Mouse (Mus musculus) retina, adult 2 months (tissue): ENCODE data around the gene Kcnq2.

Source experiments
- DNase-seq: peaks from one replicate; pipeline ENCODE4 v3.0.0-alpha.2; 2012; ENCODE audit warnings: low read depth, low spot score

Kcnq2 gene

GRCm38 (mm10) chr2:181147546-181148317 is 12.6 kb upstream of the Kcnq2 start:
- DNase-seq, result no peak

- no peak for DNase-seq
Observed at GRCm38 (mm10) chr2:181146976-181147545, 12.0 kb upstream of the Kcnq2 start.

- DNase-seq, result no peak
Observed at GRCm38 (mm10) chr2:181144675-181145074, 9.6 kb upstream of the Kcnq2 start.

GRCm38 (mm10) chr2:181143509-181144276 is 8.6 kb upstream of the Kcnq2 start:
- no peak for DNase-seq

- no peak for DNase-seq
Observed at GRCm38 (mm10) chr2:181142703-181143135, 7.6 kb upstream of the Kcnq2 start.

GRCm38 (mm10) chr2:181139641-181140193 is 4.6 kb upstream of the Kcnq2 start:
- no peak for DNase-seq

GRCm38 (mm10) chr2:181136934-181137333 is 1.8 kb upstream of the Kcnq2 start:
- DNase-seq, result no peak

GRCm38 (mm10) chr2:181135446-181135818 is 332 bp upstream of the Kcnq2 start:
- DNase-seq, result no peak

GRCm38 (mm10) chr2:181133837-181134590 is 1.1 kb downstream of the Kcnq2 start:
- DNase-seq, result no peak

GRCm38 (mm10) chr2:181130245-181130644 is 4.9 kb downstream of the Kcnq2 start:
- no peak for DNase-seq

GRCm38 (mm10) chr2:181128963-181129362 is 6.1 kb downstream of the Kcnq2 start:
- DNase-seq, result no peak

GRCm38 (mm10) chr2:181127786-181128185 is 7.3 kb downstream of the Kcnq2 start:
- no peak for DNase-seq

GRCm38 (mm10) chr2:181125726-181126455 is 9.2 kb downstream of the Kcnq2 start:
- no peak for DNase-seq

GRCm38 (mm10) chr2:181122642-181123041 is 12.5 kb downstream of the Kcnq2 start:
- no peak for DNase-seq

- no peak for DNase-seq
Observed at GRCm38 (mm10) chr2:181120922-181121449, 14.1 kb downstream of the Kcnq2 start.

- DNase-seq, result no peak
Observed at GRCm38 (mm10) chr2:181119952-181120351, 15.1 kb downstream of the Kcnq2 start.

- no peak for DNase-seq
Observed at GRCm38 (mm10) chr2:181116436-181116835, 18.7 kb downstream of the Kcnq2 start.

GRCm38 (mm10) chr2:181115367-181115766 is 19.7 kb downstream of the Kcnq2 start:
- no peak for DNase-seq

- no peak for DNase-seq
Observed at GRCm38 (mm10) chr2:181113762-181114361, 21.2 kb downstream of the Kcnq2 start.

- DNase-seq, result no peak
Observed at GRCm38 (mm10) chr2:181111665-181112064, 23.4 kb downstream of the Kcnq2 start.
